Mouse (Mus musculus) forebrain, embryonic 14.5 days (tissue): Measurements from ENCODE around the gene Foxd2. TPM values are rescaled to one million over a fixed set of nuclear protein-coding genes. Genes with fewer than 3 reads are reported as not detected.

ENCODE experiments used
- ATAC-seq: fragments of 200-750 bp; cut with Nextera tagmentation; 2 replicates; pipeline ENCODE4 v1.8.0; 2017; ENCODE audit warnings: mild to moderate bottlenecking, moderate library complexity
- DNase-seq: peaks from one replicate; pipeline ENCODE4 v3.0.0-alpha.2; 2015; ENCODE audit warnings: low spot score
- H3K27ac ChIP-seq: fragments of 300-500 bp; sonication (generic); 2 replicates; pipeline ENCODE4 v1.5.1; 2014; ENCODE audit warnings: low read depth, mild to moderate bottlenecking, control low read depth, low read length, moderate library complexity
- H3K27me3 ChIP-seq: fragments of 300-500 bp; sonication (generic); replicated peaks from 2 replicates; pipeline ENCODE4 v1.6.1; 2014; ENCODE audit warnings: low read length, control low read depth, mixed read lengths; ENCODE audit not compliant: control insufficient read depth, insufficient read depth
- H3K36me3 ChIP-seq: fragments of 300-500 bp; sonication (generic); 2 replicates; pipeline ENCODE4 v1.6.1; 2014; ENCODE audit warnings: low read length, control low read depth; ENCODE audit not compliant: control insufficient read depth, insufficient read depth
- H3K4me1 ChIP-seq: fragments of 300-500 bp; sonication (generic); 2 replicates; pipeline ENCODE4 v1.6.1; 2014; ENCODE audit warnings: antibody characterized with exemption, low read length, control low read depth; ENCODE audit not compliant: control insufficient read depth, insufficient read depth
- H3K4me2 ChIP-seq: fragments of 300-500 bp; sonication (generic); 2 replicates; pipeline ENCODE4 v1.6.1; 2014; ENCODE audit warnings: mild to moderate bottlenecking, control low read depth, low read length
- H3K4me3 ChIP-seq: fragments of 300-500 bp; sonication (generic); 2 replicates; pipeline ENCODE4 v1.5.1; 2014; ENCODE audit warnings: low read depth, low read length, control low read depth
- H3K9ac ChIP-seq: fragments of 300-500 bp; sonication (generic); 2 replicates; pipeline ENCODE4 v1.6.1; 2014; ENCODE audit warnings: mild to moderate bottlenecking, low read length, control low read depth, moderate library complexity
- H3K9me3 ChIP-seq: fragments of 300-500 bp; sonication (generic); replicated peaks from 2 replicates; pipeline ENCODE4 v1.6.1; 2016; ENCODE audit warnings: low read length, control low read depth, mixed read lengths; ENCODE audit not compliant: control insufficient read depth
- WGBS: fragments of 180-500 bp; shearing (Covaris S2); extraction: QIAGEN DNeasy Blood & Tissue Kit; methylation state at CpG from one replicate; pipeline ENCODE4 v1.1.7; 2014; 5-methylcytosine and 5-hydroxymethylcytosine counted together
- polyA plus RNA-seq: library from polyadenylated mRNA; unstranded; fragments of >200 nt; fragmentation: Nextera tagmentation; extraction: Ambion mirVana; gene quantifications from 2 replicates; pipeline ENCODE4 v1.2.1, GENCODE M21; 2014

The Foxd2 gene
- polyA plus RNA-seq, 1 experiment from 2014 or later: 0.38 TPM

GRCm38 (mm10) chr4:114899885-114900284 is 8.8 kb downstream of the Foxd2 start:
- DNase-seq (no peak), ATAC-seq (no peak)
- Histone ChIP-seq H3K27ac (no peak overlapping the region), H3K9me3 (no peaks in the 10 kb centered on the region), H3K4me2 (no peak overlapping the region), H3K36me3 (no peaks in the 10 kb centered on the region), H3K27me3 (peaks cover 73% of the 10 kb centered on the region), H3K4me3 (no peak overlapping the region), H3K4me1 (0 out of 2 replicates have a peak, but pooled peaks cover 2% of the 10 kb centered on the region), H3K9ac (no peak overlapping the region)
- 3% methylated on average over 3 of the region's 3 CpGs for WGBS

- H3K27ac ChIP-seq: no peak overlapping the region
- H3K4me3 ChIP-seq: no peak overlapping the region
- ATAC-seq: no peak
- DNase-seq: no peak
- 22% methylated on average over 4 of the region's 4 CpGs for WGBS
- H3K9ac ChIP-seq: no peak overlapping the region
- H3K27me3 ChIP-seq: peaks cover 58% of the 10 kb centered on the region
- no peaks in the 10 kb centered on the region for H3K36me3 ChIP-seq
- 0 out of 2 replicates have a peak, but pooled peaks cover 2% of the 10 kb centered on the region for H3K4me1 ChIP-seq
- H3K9me3 ChIP-seq: no peaks in the 10 kb centered on the region
- no peak overlapping the region for H3K4me2 ChIP-seq
These were observed 10.8 kb downstream of the Foxd2 start for GRCm38 (mm10) chr4:114897853-114898252.

- Histone ChIP-seq H3K4me1 (no peaks in the 10 kb centered on the region), H3K27me3 (no peaks in the 10 kb centered on the region), H3K4me2 (no peak overlapping the region), H3K27ac (no peak overlapping the region), H3K4me3 (no peak overlapping the region), H3K9ac (no peak overlapping the region), H3K9me3 (no peaks in the 10 kb centered on the region), H3K36me3 (no peaks in the 10 kb centered on the region)
- ATAC-seq (no peak), DNase-seq (no peak)
- WGBS: 86% methylated on average over 1 of the region's 1 CpGs
These were observed 26.4 kb downstream of the Foxd2 start for GRCm38 (mm10) chr4:114882232-114882631.

- no peak overlapping the region for H3K27ac ChIP-seq
- 10% methylated on average over 8 of the region's 8 CpGs for WGBS
- H3K36me3 ChIP-seq: no peaks in the 10 kb centered on the region
- no peak for ATAC-seq
- H3K9ac ChIP-seq: no peak overlapping the region
- no peak overlapping the region for H3K4me3 ChIP-seq
- no peaks in the 10 kb centered on the region for H3K9me3 ChIP-seq
- H3K27me3 ChIP-seq: no peaks in the 10 kb centered on the region
- DNase-seq: no peak
- no peaks in the 10 kb centered on the region for H3K4me1 ChIP-seq
- no peak overlapping the region for H3K4me2 ChIP-seq
These were observed 32.2 kb downstream of the Foxd2 start for GRCm38 (mm10) chr4:114876441-114876972.

- no peak overlapping the region for H3K4me3 ChIP-seq
- H3K4me1 ChIP-seq: no peaks in the 10 kb centered on the region
- H3K27me3 ChIP-seq: no peaks in the 10 kb centered on the region
- no peak overlapping the region for H3K27ac ChIP-seq
- no peaks in the 10 kb centered on the region for H3K36me3 ChIP-seq
- WGBS: 87% methylated on average over 11 of the region's 11 CpGs
- no peaks in the 10 kb centered on the region for H3K9me3 ChIP-seq
- no peak for ATAC-seq
- no peak overlapping the region for H3K9ac ChIP-seq
- no peak for DNase-seq
- no peak overlapping the region for H3K4me2 ChIP-seq
These were observed 38.7 kb downstream of the Foxd2 start for GRCm38 (mm10) chr4:114869765-114870490.

- Histone ChIP-seq H3K36me3 (no peaks in the 10 kb centered on the region), H3K4me1 (no peaks in the 10 kb centered on the region), H3K9ac (no peak overlapping the region), H3K9me3 (no peaks in the 10 kb centered on the region), H3K27ac (no peak overlapping the region), H3K27me3 (no peaks in the 10 kb centered on the region), H3K4me3 (no peak overlapping the region), H3K4me2 (no peak overlapping the region)
- DNase-seq: no peak
- WGBS: 73% methylated on average over 5 of the region's 5 CpGs
- ATAC-seq: no peak
These were observed 45.5 kb downstream of the Foxd2 start for GRCm38 (mm10) chr4:114863166-114863565.

GRCm38 (mm10) chr4:114858426-114858825 is 50.2 kb downstream of the Foxd2 start:
- DNase-seq (no peak), ATAC-seq (no peak)
- WGBS: 35% methylated on average over 5 of the region's 5 CpGs
- H3K36me3 ChIP-seq: no peaks in the 10 kb centered on the region
- H3K9ac ChIP-seq: no peak overlapping the region
- no peaks in the 10 kb centered on the region for H3K4me1 ChIP-seq
- H3K4me2 ChIP-seq: no peak overlapping the region
- no peak overlapping the region for H3K27ac ChIP-seq
- H3K27me3 ChIP-seq: no peaks in the 10 kb centered on the region
- H3K9me3 ChIP-seq: no peaks in the 10 kb centered on the region
- no peak overlapping the region for H3K4me3 ChIP-seq

Other genes with a start within 250 kb of the Foxd2 start
- not detected in 2 replicates for gene Gm12830, start 87.2 kb downstream of the Foxd2 start, polyA plus RNA-seq
- not detected in 2 replicates for gene Foxe3, start 17.1 kb upstream of the Foxd2 start, polyA plus RNA-seq
- 165 and 189 TPM in 2 replicates for gene Cmpk1, start 78.4 kb upstream of the Foxd2 start, polyA plus RNA-seq
- 8.2 and 8.8 TPM in 2 replicates for gene Stil, start 91.3 kb upstream of the Foxd2 start, polyA plus RNA-seq
- 1.0 and 1.1 TPM in 2 replicates for gene Tal1, start 147.6 kb upstream of the Foxd2 start, polyA plus RNA-seq
- 0.65 and 0.70 TPM in 2 replicates for gene Pdzk1ip1, start 179.8 kb upstream of the Foxd2 start, polyA plus RNA-seq
- gene Cyp4x1, start 225.4 kb upstream of the Foxd2 start, polyA plus RNA-seq: 2.5 and 4.0 TPM in 2 replicates